In the genomic region with DNA sequence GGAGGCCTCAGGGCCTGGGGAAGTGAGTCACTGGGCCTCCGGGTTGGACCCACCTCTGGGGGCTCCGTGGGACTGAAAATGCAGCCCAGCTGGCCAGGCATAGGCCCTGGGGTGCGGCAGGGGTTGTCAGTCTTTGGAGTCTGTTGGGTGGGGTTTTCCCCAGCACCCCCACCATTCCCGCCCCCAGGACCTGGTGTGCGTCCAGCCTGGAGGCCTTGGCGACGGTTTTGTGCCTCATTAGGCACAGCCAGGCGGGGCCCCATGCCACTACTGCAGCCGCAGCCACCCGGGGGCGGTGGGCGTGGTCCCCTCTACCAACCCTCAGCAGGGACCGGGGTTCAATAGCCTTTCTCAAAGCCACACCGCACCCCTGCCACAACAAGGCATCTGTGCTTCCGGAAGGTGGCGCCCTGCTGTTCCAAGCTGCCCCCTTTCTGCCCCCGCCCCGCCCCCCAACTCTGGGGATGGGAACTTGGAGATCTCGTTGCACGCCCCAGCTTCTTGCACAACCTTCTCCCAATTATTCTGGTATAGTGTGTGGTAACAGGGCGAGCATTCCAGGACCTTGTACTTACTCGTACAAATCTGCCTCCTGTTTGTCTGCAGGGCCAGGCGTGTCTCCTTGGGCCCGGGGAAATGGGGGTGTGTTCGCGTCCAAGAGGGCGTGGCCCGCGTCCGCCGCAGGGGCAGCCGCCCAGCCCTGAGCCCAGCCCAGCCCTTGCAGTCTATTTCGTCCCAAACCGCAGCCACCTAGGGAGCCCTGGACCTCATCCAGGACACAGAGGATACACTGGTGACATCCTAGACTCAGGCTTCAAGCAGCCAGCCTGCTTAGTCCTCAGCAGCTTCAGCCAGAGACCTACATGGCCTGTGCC, we compare ENCODE assay signal across 8 mouse cellular contexts. TPM values are rescaled to one million over a fixed set of nuclear protein-coding genes. Genes with fewer than 3 reads are reported as not detected.
DNase-seq lines count a peak whose midpoint lies in the region; ATAC-seq lines count a peak whose summit lies in the region.

No protein-coding gene starts in this region.

- under 1% methylated on average over 34 of the region's 34 CpGs for WGBS in embryonic facial prominence, embryonic 15.5 days
- 1% methylated on average over 34 of the region's 34 CpGs for WGBS in heart, embryonic 13.5 days
- WGBS in kidney, embryonic 14.5 days, result under 1% methylated on average over 31 of the region's 34 CpGs
- WGBS in liver, embryonic 13.5 days (ENCODE audit: insufficient replicate concordance), result 2% methylated on average over 34 of the region's 34 CpGs

- H3K36me3 ChIP-seq in embryonic facial prominence, embryonic 15.5 days, result no peaks in the 10 kb centered on the region
- no peaks in the 10 kb centered on the region for H3K36me3 ChIP-seq in heart, embryonic 13.5 days
- no peaks in the 10 kb centered on the region for H3K36me3 ChIP-seq in kidney, embryonic 14.5 days (ENCODE audit: control insufficient read depth, insufficient read depth, low read length)
- no peaks in the 10 kb centered on the region for H3K36me3 ChIP-seq in liver, embryonic 13.5 days

- ATAC-seq in embryonic facial prominence, embryonic 15.5 days (ENCODE audit: insufficient number of reproducible peaks, low FRiP score, low TSS enrichment, low read depth), result peak; percentile 85
- peak; percentile 53; the same call in 1 of the 2 replicates for ATAC-seq in heart, embryonic 13.5 days (ENCODE audit: extremely low read depth, insufficient number of reproducible peaks, low FRiP score, low TSS enrichment)
- ATAC-seq in kidney, embryonic 14.5 days (ENCODE audit: low FRiP score, low TSS enrichment), result peak; percentile 89
- peak; percentile 51 for ATAC-seq in liver, embryonic 13.5 days (ENCODE audit: low read depth)

- peak overlapping the region; percentile 92 for H3K27ac ChIP-seq in embryonic facial prominence, embryonic 15.5 days (replicated peaks)
- peak overlapping the region; percentile 69 for H3K27ac ChIP-seq in heart, embryonic 13.5 days (replicated peaks)
- H3K27ac ChIP-seq in kidney, embryonic 14.5 days (ENCODE audit: low read depth, low read length), result peak overlapping the region; percentile 90
- no peak overlapping the region for H3K27ac ChIP-seq in liver, embryonic 13.5 days

- H3K4me1 ChIP-seq in embryonic facial prominence, embryonic 15.5 days, result peaks cover 18% of the 10 kb centered on the region
- H3K4me1 ChIP-seq in heart, embryonic 13.5 days, result peaks cover 16% of the 10 kb centered on the region
- H3K4me1 ChIP-seq in kidney, embryonic 14.5 days (ENCODE audit: control insufficient read depth, insufficient read depth, low read length), result peaks cover 6% of the 10 kb centered on the region
- H3K4me1 ChIP-seq in liver, embryonic 13.5 days (replicated peaks), result peaks cover 13% of the 10 kb centered on the region

- H3K27me3 ChIP-seq in embryonic facial prominence, embryonic 15.5 days, result no peaks in the 10 kb centered on the region
- no peaks in the 10 kb centered on the region for H3K27me3 ChIP-seq in heart, embryonic 13.5 days (replicated peaks)
- no peaks in the 10 kb centered on the region for H3K27me3 ChIP-seq in kidney, embryonic 14.5 days (ENCODE audit: control insufficient read depth, insufficient read depth, low read length)
- H3K27me3 ChIP-seq in liver, embryonic 13.5 days, result no peaks in the 10 kb centered on the region

- DNase-seq in left cerebral cortex, adult 11 months (ENCODE audit: low spot score), result peak; percentile 26
- no peak for DNase-seq in left cerebral cortex, adult 18-20 months (ENCODE audit: low spot score in 2 of 2)
- no peak for DNase-seq in liver, embryonic 13.5 days
- DNase-seq in naive thymus-derived CD4-positive, alpha-beta T cell, adult 2 months (ENCODE audit: low read depth), result peak; percentile 29
- peak; percentile 14 to 32 for DNase-seq in thymus, postnatal 10 days (ENCODE audit: low spot score in 2 of 2)

- H3K9ac ChIP-seq in embryonic facial prominence, embryonic 15.5 days, result peak overlapping the region; percentile 13; the same call in 1 of the 2 replicates
- peak overlapping the region; percentile 80 for H3K9ac ChIP-seq in heart, embryonic 13.5 days
- peak overlapping the region; percentile 60 for H3K9ac ChIP-seq in kidney, embryonic 14.5 days (ENCODE audit: low read depth, low read length)
- no peak overlapping the region for H3K9ac ChIP-seq in liver, embryonic 13.5 days

- H3K9me3 ChIP-seq in embryonic facial prominence, embryonic 15.5 days (replicated peaks), result no peaks in the 10 kb centered on the region
- no peaks in the 10 kb centered on the region for H3K9me3 ChIP-seq in heart, embryonic 13.5 days
- no peaks in the 10 kb centered on the region for H3K9me3 ChIP-seq in kidney, embryonic 14.5 days (ENCODE audit: control insufficient read depth, low read length)
- H3K9me3 ChIP-seq in liver, embryonic 13.5 days (replicated peaks), result no peaks in the 10 kb centered on the region

- peak overlapping the region; percentile 65 for H3K4me2 ChIP-seq in embryonic facial prominence, embryonic 15.5 days (replicated peaks)
- peak overlapping the region; percentile 90 for H3K4me2 ChIP-seq in heart, embryonic 13.5 days
- peak overlapping the region; percentile 70 for H3K4me2 ChIP-seq in kidney, embryonic 14.5 days (replicated peaks; ENCODE audit: low read depth, low read length)
- H3K4me2 ChIP-seq in liver, embryonic 13.5 days, result peak overlapping the region; percentile 59

- H3K4me3 ChIP-seq in embryonic facial prominence, embryonic 15.5 days (replicated peaks), result peak overlapping the region; percentile 38
- peak overlapping the region; percentile 58 for H3K4me3 ChIP-seq in heart, embryonic 13.5 days
- peak overlapping the region; percentile 38 for H3K4me3 ChIP-seq in kidney, embryonic 14.5 days (ENCODE audit: low read length)
- peak overlapping the region; percentile 43 for H3K4me3 ChIP-seq in liver, embryonic 13.5 days (replicated peaks)

RNA-seq across cellular contexts. Expression of a gene that starts 26.1 kb away (rescaled TPM):
- total RNA-seq in left cerebral cortex, adult 18-20 months (2021), result 10 to 100 TPM; 10.3 to 11.9 TPM
- 37.7 and 39.1 TPM in 2 replicates for polyA plus RNA-seq in embryonic facial prominence, embryonic 15.5 days (2015; fragmentation: Nextera tagmentation; extraction: Ambion mirVana)
- 6.5 and 6.7 TPM in 2 replicates for polyA plus RNA-seq in heart, embryonic 13.5 days (2015; fragmentation: Nextera tagmentation; extraction: Ambion mirVana)
- polyA plus RNA-seq in kidney, embryonic 14.5 days (2014; fragmentation: Nextera tagmentation; extraction: Ambion mirVana), result 15.7 and 28.7 TPM in 2 replicates
- polyA plus RNA-seq in liver, embryonic 13.5 days (2015; fragmentation: Nextera tagmentation; extraction: Ambion mirVana), result 0.96 and 1.1 TPM in 2 replicates

Comparison
In these comparisons a context has a peak if more than half of its experiments do, and no peak if none do; other contexts are left out.
1. DNase-seq: peak in left cerebral cortex, adult 11 months (single experiment), naive thymus-derived CD4-positive, alpha-beta T cell, adult 2 months (single experiment) and thymus, postnatal 10 days (2 of 2); none in left cerebral cortex, adult 18-20 months (0 of 2) and liver, embryonic 13.5 days (single experiment).
2. Peak in every context shown above with its lines, with median percentiles within 50 percentile points of each other: ATAC-seq, H3K4me2 ChIP-seq and H3K4me3 ChIP-seq.